Mouse (Mus musculus) granulocyte monocyte progenitor cell, adult 5-6 weeks (primary cell): ENCODE results near the gene Gpr75. TPM values are rescaled to one million over a fixed set of nuclear protein-coding genes. Genes with fewer than 3 reads are reported as not detected.
A peak's percentile ranks its signal among the peaks of the same experiment; 100 is the strongest.

Source experiments
- ATAC-seq: replicated peaks from 2 replicates; pipeline ENCODE4 v1.8.0; 2016; ENCODE audit warnings: mild to moderate bottlenecking, moderate TSS enrichment, inconsistent platforms; ENCODE audit not compliant: poor library complexity, severe bottlenecking
- total RNA-seq, 2 experiments: library from RNA; stranded (forward) in 1 of 2; stranded (reverse) in 1 of 2; fragments of 200-712, 200-1000 nt in 1 of 2; fragments of >200 nt in 1 of 2; fragmentation: Nextera tagmentation in 1 of 2; gene quantifications; 2 replicates each; pipeline ENCODE4 v1.2.3; 2014 to 2017

The Gpr75 gene
- total RNA-seq (2014; fragmentation: Nextera tagmentation) = not detected in 2 replicates
- not detected in 2 replicates for total RNA-seq (2017)

DNA sequence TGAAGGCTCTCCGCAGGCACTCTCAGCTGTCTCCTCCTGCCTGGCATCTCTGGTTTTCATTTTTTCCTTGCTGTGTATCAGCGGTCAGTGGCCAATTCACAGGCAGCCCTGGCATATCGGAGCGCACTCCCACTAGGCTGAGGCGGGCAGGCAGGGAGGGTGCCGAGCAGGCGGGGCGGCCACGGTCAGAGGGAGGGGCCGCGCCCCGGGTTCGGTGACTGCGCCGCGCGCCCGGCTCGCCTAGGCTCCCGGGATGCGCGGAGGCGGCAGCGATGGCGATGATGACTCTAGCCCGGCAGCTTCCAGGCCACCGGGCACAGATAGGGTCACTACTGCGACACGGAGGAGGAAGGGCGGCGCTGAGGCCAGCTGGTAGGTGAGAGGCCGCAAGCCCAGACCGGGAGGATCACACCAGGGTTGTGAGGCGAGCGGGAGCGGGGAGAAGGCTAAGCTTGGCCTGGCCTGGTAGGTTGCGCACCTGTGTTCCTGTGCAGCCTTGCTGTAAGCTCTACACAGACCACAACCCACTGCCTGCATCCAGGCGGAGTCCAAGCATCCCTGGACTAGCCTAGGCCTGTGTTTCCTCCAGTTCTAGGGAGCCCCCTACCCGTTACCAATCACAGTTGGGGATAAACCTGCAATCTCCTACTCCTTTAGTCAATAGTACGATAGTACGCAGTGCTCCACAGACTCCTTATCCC lies at the start of gene Gpr75, which contains the start of gene Asb3:
Gene Gpr75, plus strand, starts transcription at position 188 of the 701 bp plus-strand sequence.
Gene Asb3, plus strand, starts transcription at position 246 of the 701 bp plus-strand sequence.
- ATAC-seq = peak; percentile 65

DNA sequence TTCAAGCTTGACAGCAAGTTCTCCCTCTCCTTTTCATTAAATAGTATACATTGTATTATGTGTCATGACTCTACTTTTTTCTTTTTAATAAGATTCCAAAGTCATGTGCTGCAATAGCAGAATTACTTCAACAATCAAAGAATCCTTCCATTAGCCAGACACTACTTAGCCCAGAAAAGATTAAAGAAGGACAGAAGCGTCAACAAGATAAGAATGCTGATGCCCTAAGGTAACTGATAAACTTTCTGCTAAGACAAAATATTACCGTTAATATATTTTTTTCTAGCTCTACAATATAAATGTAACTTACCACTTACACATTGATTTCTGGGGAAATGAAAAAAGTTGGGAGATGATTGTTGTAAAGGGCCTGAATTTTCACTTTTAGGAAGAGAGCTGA lies 46.4 kb upstream of the Gpr75 start:
- ATAC-seq = no peak

DNA sequence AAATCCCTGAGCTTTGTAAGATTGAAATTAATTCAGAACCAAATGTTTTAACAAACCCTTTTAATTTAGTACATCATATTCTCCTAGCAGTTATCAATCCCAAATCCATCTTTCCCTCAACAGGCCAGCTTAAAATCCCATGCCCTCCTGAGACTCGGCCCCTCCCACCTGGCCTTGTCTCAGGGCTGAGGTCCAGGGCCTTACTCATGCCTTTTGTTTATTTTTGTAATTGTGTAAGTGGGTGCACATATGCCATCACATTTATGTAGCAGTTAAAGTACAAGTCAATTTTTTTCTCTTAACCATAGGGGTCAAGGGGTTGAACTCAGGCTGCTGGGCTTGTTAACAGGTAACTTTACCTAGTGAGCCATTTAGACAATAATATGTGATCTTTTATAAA lies 40.8 kb upstream of the Gpr75 start:
- no peak for ATAC-seq

DNA sequence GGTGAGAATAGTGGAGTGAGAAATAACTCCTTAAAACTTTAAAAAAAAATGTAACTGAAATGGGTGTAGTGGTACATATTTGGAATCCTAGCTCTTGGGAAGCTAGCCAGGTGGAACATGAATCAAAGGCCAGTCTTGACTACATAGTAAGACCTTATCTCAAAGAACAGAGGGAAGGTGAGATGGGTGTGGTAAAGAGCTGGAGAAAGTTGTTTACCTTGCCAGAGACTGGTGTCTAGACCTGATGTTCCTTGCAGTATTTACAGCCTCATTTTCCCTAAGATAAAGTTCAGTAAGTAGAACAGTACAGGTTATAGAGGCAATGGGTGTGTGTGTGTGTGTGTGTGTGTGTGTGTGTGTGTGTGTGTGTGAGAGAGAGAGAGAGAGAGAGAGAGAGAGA lies 12.7 kb upstream of the Gpr75 start:
- no peak for ATAC-seq

DNA sequence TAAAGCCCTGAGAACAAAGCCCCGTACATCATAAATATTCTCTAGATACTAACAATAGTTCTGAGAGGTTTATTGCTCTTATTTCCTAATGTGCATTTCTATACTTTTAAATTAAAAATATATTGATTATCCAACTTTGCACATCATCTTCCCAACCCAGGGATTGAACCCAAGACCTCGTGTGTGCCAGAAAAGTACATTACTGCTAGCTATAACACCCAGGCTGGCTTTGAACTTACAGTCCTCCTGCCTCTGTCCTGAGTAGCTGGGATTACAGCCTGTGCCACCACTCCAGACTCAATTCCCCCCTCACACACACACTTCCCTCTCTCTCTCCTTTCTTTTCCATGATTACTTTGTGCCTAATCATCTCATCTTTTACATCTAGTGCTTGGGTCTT lies 3.0 kb downstream of the Gpr75 start:
- ATAC-seq = no peak

DNA sequence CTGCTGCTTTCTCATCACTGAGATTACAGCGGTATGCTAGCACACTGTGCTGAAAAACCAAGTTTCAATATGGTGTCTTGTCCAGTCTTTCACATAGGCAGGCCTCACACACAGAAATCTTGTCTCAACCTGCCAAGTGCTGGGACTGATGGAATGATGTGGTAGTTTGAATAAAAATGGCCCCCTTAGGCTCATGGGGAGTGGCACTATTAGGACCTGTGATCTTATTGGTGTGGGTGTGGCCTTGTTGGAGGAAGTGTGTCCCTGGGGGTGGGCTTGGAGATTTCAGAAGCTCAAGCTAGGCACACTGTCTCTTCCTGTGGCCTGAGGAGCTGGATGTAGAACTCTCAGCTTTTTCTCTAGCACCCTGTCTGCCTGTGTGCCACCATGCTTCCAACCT lies 11.0 kb downstream of the Gpr75 start:
- ATAC-seq = no peak

DNA sequence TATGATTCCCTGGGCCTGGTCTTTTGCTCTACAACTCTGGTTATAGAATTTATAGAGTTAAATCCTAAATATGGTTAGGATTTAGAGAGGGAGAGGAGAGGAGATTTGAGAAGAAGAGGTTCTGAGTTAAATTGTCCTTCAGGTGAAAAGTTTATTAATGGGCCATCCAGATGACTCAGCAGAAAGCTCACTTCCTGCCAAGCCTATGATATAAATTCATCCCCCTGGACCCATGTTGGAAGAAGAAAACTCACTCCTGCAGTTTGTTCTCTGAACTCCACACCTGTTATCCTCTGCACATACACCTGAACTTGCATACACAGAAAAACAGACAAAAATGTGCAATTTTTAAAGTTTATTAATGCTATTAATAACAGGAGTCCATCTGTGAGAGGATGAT lies 14.2 kb downstream of the Gpr75 start:
- ATAC-seq = no peak

DNA sequence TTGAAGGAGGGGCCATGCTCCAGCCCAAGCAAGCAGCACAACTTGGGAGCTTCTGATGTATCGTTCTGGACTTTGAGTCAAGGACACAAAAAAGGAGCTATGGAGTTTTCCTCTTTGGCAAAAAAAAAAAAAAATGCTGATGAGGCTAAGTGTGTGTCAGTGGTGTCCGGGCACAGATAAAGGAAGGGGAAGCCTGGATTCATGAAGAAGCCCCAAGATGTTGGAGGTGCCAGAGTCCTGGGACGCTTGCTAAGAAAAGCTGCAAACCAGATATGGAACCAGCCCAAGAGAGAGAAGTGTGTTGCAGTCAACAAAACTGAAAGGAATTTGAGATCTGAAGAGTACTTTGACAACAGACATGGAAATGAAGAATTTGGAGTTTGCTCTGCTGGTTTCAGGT lies 27.2 kb downstream of the Gpr75 start:
- ATAC-seq = no peak

DNA sequence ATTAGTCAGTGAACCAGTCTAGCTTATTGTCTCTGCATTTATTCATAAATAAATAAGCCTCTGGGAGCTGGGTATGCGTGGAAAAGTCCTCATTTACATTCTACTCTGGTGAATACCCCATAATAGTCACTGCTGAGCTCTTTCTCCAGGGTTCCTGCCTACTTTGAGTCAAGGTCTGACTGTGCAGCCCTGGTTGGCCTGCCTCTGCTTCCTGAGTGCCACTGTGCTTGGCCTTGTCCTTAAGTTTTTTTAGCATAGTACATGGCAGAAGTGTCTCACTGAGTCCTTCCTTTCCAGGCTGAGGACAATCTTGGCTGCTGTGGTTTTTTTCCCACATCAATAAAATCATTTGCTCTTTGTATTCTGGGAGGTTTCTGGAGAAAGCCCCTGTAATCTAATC lies 35.5 kb downstream of the Gpr75 start:
- no peak for ATAC-seq

DNA sequence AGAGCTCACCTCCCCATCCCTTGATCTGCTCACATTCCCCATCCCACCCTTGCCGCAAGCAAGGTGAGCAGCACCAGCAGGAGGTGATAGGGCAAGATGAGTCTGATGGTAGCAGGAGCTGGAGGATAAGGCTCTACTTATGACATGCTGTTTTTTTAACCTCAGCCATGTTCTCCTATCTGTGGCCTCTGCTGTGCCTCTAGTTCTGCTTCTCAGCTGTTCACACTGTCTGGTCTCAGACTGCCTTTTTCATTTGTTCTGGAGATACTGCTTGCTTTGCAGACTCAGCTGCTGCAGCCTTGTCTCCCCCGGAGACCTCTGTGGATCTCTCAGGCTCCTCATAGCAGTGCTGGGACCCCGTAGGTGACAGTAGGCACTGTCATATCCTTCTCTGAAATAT lies 38.1 kb downstream of the Gpr75 start:
- ATAC-seq = no peak

DNA sequence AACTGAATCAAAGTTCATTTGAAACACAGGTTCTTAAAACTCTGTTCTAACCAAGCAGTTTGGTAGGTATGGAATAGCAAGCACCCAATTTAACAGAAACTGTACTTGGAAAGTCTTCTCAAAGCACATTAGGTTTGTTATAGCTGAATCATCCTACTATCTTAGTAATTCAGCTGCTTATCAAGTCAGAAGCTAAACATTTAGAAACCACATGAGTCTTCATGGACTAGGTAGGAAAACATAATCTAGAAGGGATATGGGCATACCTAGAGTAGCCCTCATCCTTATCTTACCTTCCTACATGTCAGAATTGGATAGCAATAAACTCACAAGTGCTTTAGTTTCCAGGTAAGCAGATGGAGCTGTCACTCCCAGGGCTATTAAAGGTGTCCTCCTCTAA lies 42.9 kb downstream of the Gpr75 start:
- ATAC-seq = no peak

DNA sequence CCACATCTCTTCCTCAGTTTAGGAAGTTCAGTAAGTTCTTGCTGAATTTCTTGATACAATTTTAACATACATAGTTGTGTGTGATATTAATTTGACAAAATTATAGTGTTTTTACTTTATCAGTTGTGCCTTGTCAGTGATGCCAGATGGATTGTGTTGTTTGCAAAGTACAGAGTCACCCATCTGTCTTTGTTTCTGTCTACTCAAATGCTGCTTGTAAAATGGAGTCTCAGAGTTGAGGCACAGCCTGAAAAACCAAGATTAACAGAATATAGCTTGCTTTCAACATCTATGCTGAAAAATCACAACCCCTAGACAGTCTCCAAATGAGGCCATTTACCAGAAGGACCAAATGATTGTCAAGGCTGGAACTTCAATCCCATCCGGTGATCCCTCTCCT lies 43.3 kb downstream of the Gpr75 start:
- ATAC-seq = no peak

Other genes starting within 250 kb of the Gpr75 start
- gene Acyp2, start 235.8 kb upstream of the Gpr75 start, total RNA-seq (2014; fragmentation: Nextera tagmentation) = 2.1 and 13.6 TPM in 2 replicates
- 0.72 and 4.3 TPM in 2 replicates for gene Acyp2, start 235.8 kb upstream of the Gpr75 start, total RNA-seq (2017)
- 36.4 and 46.1 TPM in 2 replicates for gene Psme4, start 113.6 kb upstream of the Gpr75 start, total RNA-seq (2014; fragmentation: Nextera tagmentation)
- gene Psme4, start 113.6 kb upstream of the Gpr75 start, total RNA-seq (2017) = 51.5 and 51.8 TPM in 2 replicates
- gene Asb3, start 58 bp downstream of the Gpr75 start, total RNA-seq (2014; fragmentation: Nextera tagmentation) = 13.8 and 18.5 TPM in 2 replicates
- 15.8 and 17.8 TPM in 2 replicates for gene Asb3, start 58 bp downstream of the Gpr75 start, total RNA-seq (2017)
- gene Erlec1, start 69.0 kb downstream of the Gpr75 start, total RNA-seq (2014; fragmentation: Nextera tagmentation) = 33.5 and 34.9 TPM in 2 replicates
- gene Erlec1, start 69.0 kb downstream of the Gpr75 start, total RNA-seq (2017) = 27.1 and 33.7 TPM in 2 replicates
- 5.6 and 7.5 TPM in 2 replicates for gene Chac2, start 101.0 kb downstream of the Gpr75 start, total RNA-seq (2014; fragmentation: Nextera tagmentation)
- gene Chac2, start 101.0 kb downstream of the Gpr75 start, total RNA-seq (2017) = 7.8 and 13.9 TPM in 2 replicates